Mouse (Mus musculus) neural tube, embryonic 12.5 days (tissue): ENCODE data around the gene Arf3. TPM values are rescaled to one million over a fixed set of nuclear protein-coding genes. Genes with fewer than 3 reads are reported as not detected.

Experiments used
- ATAC-seq: fragments of 200-750 bp; cut with Nextera tagmentation; 2 replicates; pipeline ENCODE4 v1.8.0; 2017; ENCODE audit warnings: low read depth, mild to moderate bottlenecking, moderate TSS enrichment, moderate library complexity; ENCODE audit not compliant: low FRiP score
- H3K27ac ChIP-seq: fragments of 300-500 bp; sonication (generic); 2 replicates; pipeline ENCODE4 v1.5.1; 2016
- H3K27me3 ChIP-seq: fragments of 300-500 bp; sonication (generic); replicated peaks from 2 replicates; pipeline ENCODE4 v1.6.1; 2016; ENCODE audit warnings: mild to moderate bottlenecking
- H3K36me3 ChIP-seq: fragments of 300-500 bp; sonication (generic); 2 replicates; pipeline ENCODE4 v1.6.1; 2016; ENCODE audit warnings: mild to moderate bottlenecking
- H3K4me1 ChIP-seq: fragments of 300-500 bp; sonication (generic); 2 replicates; pipeline ENCODE4 v1.6.1; 2016
- H3K4me2 ChIP-seq: fragments of 300-500 bp; sonication (generic); replicated peaks from 2 replicates; pipeline ENCODE4 v1.6.1; 2016; ENCODE audit warnings: mild to moderate bottlenecking
- H3K4me3 ChIP-seq: fragments of 300-500 bp; sonication (generic); 2 replicates; pipeline ENCODE4 v1.5.1; 2016
- H3K9ac ChIP-seq: fragments of 300-500 bp; sonication (generic); 2 replicates; pipeline ENCODE4 v1.6.1; 2016; ENCODE audit warnings: mild to moderate bottlenecking
- H3K9me3 ChIP-seq: fragments of 300-500 bp; sonication (generic); 2 replicates; pipeline ENCODE4 v1.6.1; 2016; ENCODE audit warnings: mild to moderate bottlenecking
- WGBS: fragments of 180-500 bp; shearing (Covaris S2); methylation state at CpG from one replicate; pipeline ENCODE4 v1.1.7; 2016; 5-methylcytosine and 5-hydroxymethylcytosine counted together
- polyA plus RNA-seq: library from polyadenylated mRNA; unstranded; fragments of >200 nt; fragmentation: Nextera tagmentation; extraction: Ambion mirVana; gene quantifications from 2 replicates; pipeline ENCODE4 v1.2.1, GENCODE M21; 2016

Arf3 gene
- polyA plus RNA-seq, 1 experiment from 2014 or later: 77.4 TPM

- peak; percentile 82 for ATAC-seq
- Histone ChIP-seq H3K4me3 (peak within 1 kb of the TSS; percentile 42), H3K9ac (peak within 1 kb of the TSS; percentile 58), H3K9me3 (no peaks in the 10 kb centered on the region), H3K4me2 (peak within 1 kb of the TSS; percentile 93), H3K36me3 (no peaks in the 10 kb centered on the region), H3K27me3 (peaks cover 9% of the 10 kb centered on the region; the same call in 1 of the 2 replicates), H3K27ac (no peak within 1 kb of the TSS), H3K4me1 (peaks cover 19% of the 10 kb centered on the region)
- 2% methylated on average over 39 of the region's 39 CpGs for WGBS
Measured at GRCm38 (mm10) chr15:98727443-98728321, 35.3 kb downstream of the Arf3 start, which contains the start of gene Fkbp11. Gene Fkbp11, minus strand, starts transcription at chr15:98728198.

- Histone ChIP-seq H3K4me1 (peaks cover 19% of the 10 kb centered on the region), H3K9ac (no peak overlapping the region), H3K9me3 (no peaks in the 10 kb centered on the region), H3K36me3 (no peaks in the 10 kb centered on the region), H3K27me3 (peaks cover 9% of the 10 kb centered on the region; the same call in 1 of the 2 replicates), H3K4me3 (0 out of 2 replicates have a peak overlapping the region, but pooled peaks have one; percentile 42), H3K4me2 (peak overlapping the region; percentile 93), H3K27ac (no peak overlapping the region)
- WGBS: 39% methylated on average over 7 of the region's 7 CpGs
- ATAC-seq: no peak
Measured at GRCm38 (mm10) chr15:98726746-98727145, 36.3 kb downstream of the Arf3 start.

GRCm38 (mm10) chr15:98726079-98726478 is 36.9 kb downstream of the Arf3 start:
- peaks cover 9% of the 10 kb centered on the region; the same call in 1 of the 2 replicates for H3K27me3 ChIP-seq
- H3K4me1 ChIP-seq: peaks cover 19% of the 10 kb centered on the region

GRCm38 (mm10) chr15:98724441-98724840 is 38.6 kb downstream of the Arf3 start:
- H3K9me3 ChIP-seq: no peaks in the 10 kb centered on the region
- 30% methylated on average over 19 of the region's 19 CpGs for WGBS
- no peak overlapping the region for H3K9ac ChIP-seq
- no peak for ATAC-seq
- H3K36me3 ChIP-seq: no peaks in the 10 kb centered on the region
- peak overlapping the region; percentile 23; the same call in 1 of the 2 replicates for H3K4me2 ChIP-seq
- H3K4me3 ChIP-seq: no peak overlapping the region
- peaks cover 9% of the 10 kb centered on the region; the same call in 1 of the 2 replicates for H3K27me3 ChIP-seq
- peaks cover 19% of the 10 kb centered on the region for H3K4me1 ChIP-seq
- H3K27ac ChIP-seq: no peak overlapping the region

More at GRCm38 (mm10) chr15:98726079-98726478, 36.9 kb downstream of the Arf3 start:
- 80% methylated on average over 4 of the region's 4 CpGs for WGBS
- peak overlapping the region; percentile 93; the same call in 1 of the 2 replicates for H3K4me2 ChIP-seq
- H3K36me3 ChIP-seq: no peaks in the 10 kb centered on the region
- ATAC-seq: no peak
- no peak overlapping the region for H3K9ac ChIP-seq
- no peaks in the 10 kb centered on the region for H3K9me3 ChIP-seq
- no peak overlapping the region for H3K27ac ChIP-seq
- no peak overlapping the region for H3K4me3 ChIP-seq

- peaks cover 12% of the 10 kb centered on the region for H3K4me1 ChIP-seq
- no peaks in the 10 kb centered on the region for H3K9me3 ChIP-seq
- WGBS: 69% methylated on average over 14 of the region's 14 CpGs
- no peak overlapping the region for H3K4me2 ChIP-seq
- no peaks in the 10 kb centered on the region for H3K36me3 ChIP-seq
- no peak overlapping the region for H3K9ac ChIP-seq
- H3K27ac ChIP-seq: no peak overlapping the region
- peaks cover 9% of the 10 kb centered on the region; the same call in 1 of the 2 replicates for H3K27me3 ChIP-seq
- H3K4me3 ChIP-seq: no peak overlapping the region
- no peak for ATAC-seq
Measured at GRCm38 (mm10) chr15:98722854-98723253, 40.2 kb downstream of the Arf3 start.

- no peak overlapping the region for H3K4me2 ChIP-seq
- peaks cover 9% of the 10 kb centered on the region; the same call in 1 of the 2 replicates for H3K27me3 ChIP-seq
- H3K4me1 ChIP-seq: peaks cover 6% of the 10 kb centered on the region
- H3K9ac ChIP-seq: no peak overlapping the region
- no peaks in the 10 kb centered on the region for H3K36me3 ChIP-seq
- H3K27ac ChIP-seq: no peak overlapping the region
- no peak overlapping the region for H3K4me3 ChIP-seq
- H3K9me3 ChIP-seq: no peaks in the 10 kb centered on the region
- ATAC-seq: no peak
- 86% methylated on average over 8 of the region's 8 CpGs for WGBS
Measured at GRCm38 (mm10) chr15:98722191-98722590, 40.8 kb downstream of the Arf3 start.

GRCm38 (mm10) chr15:98717301-98717700 is 45.7 kb downstream of the Arf3 start:
- Histone ChIP-seq H3K4me2 (no peak overlapping the region), H3K4me1 (no peaks in the 10 kb centered on the region), H3K27me3 (no peaks in the 10 kb centered on the region), H3K27ac (no peak overlapping the region), H3K9me3 (no peaks in the 10 kb centered on the region), H3K36me3 (no peaks in the 10 kb centered on the region), H3K9ac (no peak overlapping the region), H3K4me3 (no peak overlapping the region)
- ATAC-seq: no peak
- 66% methylated on average over 16 of the region's 16 CpGs for WGBS

- Histone ChIP-seq H3K36me3 (no peaks in the 10 kb centered on the region), H3K4me1 (no peaks in the 10 kb centered on the region), H3K9ac (no peak overlapping the region), H3K27me3 (no peaks in the 10 kb centered on the region), H3K9me3 (no peaks in the 10 kb centered on the region), H3K4me2 (no peak overlapping the region), H3K4me3 (no peak overlapping the region), H3K27ac (no peak overlapping the region)
- 79% methylated on average over 5 of the region's 5 CpGs for WGBS
- ATAC-seq: no peak
Measured at GRCm38 (mm10) chr15:98714230-98714652, 48.8 kb downstream of the Arf3 start.

GRCm38 (mm10) chr15:98710442-98710841 is 52.6 kb downstream of the Arf3 start:
- WGBS: 14% methylated on average over 9 of the region's 9 CpGs
- Histone ChIP-seq H3K36me3 (no peaks in the 10 kb centered on the region), H3K9ac (no peak overlapping the region)

GRCm38 (mm10) chr15:98707766-98708372 is 55.1 kb downstream of the Arf3 start, which contains the start of gene Ccdc65:
Gene Ccdc65, plus strand, starts transcription at chr15:98708207.
- peak within 1 kb of the TSS; percentile 31 for H3K4me3 ChIP-seq
- no peaks in the 10 kb centered on the region for H3K4me1 ChIP-seq
- H3K4me2 ChIP-seq: peak within 1 kb of the TSS; percentile 61
- H3K27ac ChIP-seq: no peak within 1 kb of the TSS
- H3K9ac ChIP-seq: no peak within 1 kb of the TSS
- H3K9me3 ChIP-seq: no peaks in the 10 kb centered on the region
- no peaks in the 10 kb centered on the region for H3K36me3 ChIP-seq
- WGBS: 19% methylated on average over 16 of the region's 16 CpGs
- ATAC-seq: no peak
- H3K27me3 ChIP-seq: peaks cover 4% of the 10 kb centered on the region; the same call in 1 of the 2 replicates

More at GRCm38 (mm10) chr15:98710442-98710841, 52.6 kb downstream of the Arf3 start:
- Histone ChIP-seq H3K9me3 (no peaks in the 10 kb centered on the region), H3K27me3 (no peaks in the 10 kb centered on the region), H3K4me3 (no peak overlapping the region), H3K4me2 (no peak overlapping the region), H3K27ac (no peak overlapping the region), H3K4me1 (no peaks in the 10 kb centered on the region)
- ATAC-seq: no peak

- Histone ChIP-seq H3K4me1 (no peaks in the 10 kb centered on the region), H3K36me3 (no peaks in the 10 kb centered on the region), H3K4me2 (no peak overlapping the region), H3K4me3 (no peak overlapping the region), H3K27ac (no peak overlapping the region), H3K9me3 (no peaks in the 10 kb centered on the region), H3K27me3 (peaks cover 36% of the 10 kb centered on the region), H3K9ac (no peak overlapping the region)
- 70% methylated on average over 9 of the region's 9 CpGs for WGBS
- ATAC-seq: no peak
Measured at GRCm38 (mm10) chr15:98704312-98704711, 58.7 kb downstream of the Arf3 start.
